Mouse (Mus musculus) CH12.LX (cell line): ENCODE results near the gene Golph3l. TPM values are rescaled to one million over a fixed set of nuclear protein-coding genes. Genes with fewer than 3 reads are reported as not detected.
A peak's percentile ranks its signal among the peaks of the same experiment; 100 is the strongest.
"Not testable (repeated sequence)": the region's sequence is repeated elsewhere in the genome, so short reads cannot be mapped to it uniquely, and the experiment has no call there.

Experiments used
- DNase-seq: peaks from one replicate; pipeline ENCODE4 v3.0.0-alpha.2; 2013; ENCODE audit errors: extremely low read depth
- H3K27ac ChIP-seq: 2 replicates; pipeline ENCODE4 v1.5.1; 2012; ENCODE audit warnings: low read depth, mild to moderate bottlenecking, control low read depth, moderate library complexity; ENCODE audit not compliant: insufficient read depth
- H3K27me3 ChIP-seq: replicated peaks from 2 replicates; pipeline ENCODE3; 2012; ENCODE audit warnings: inconsistent platforms
- H3K36me3 ChIP-seq, 2 experiments: replicated peaks in 1 of 2; 2 replicates each; pipeline versions ENCODE3 to v1.6.1; 2012; ENCODE audit warnings: inconsistent platforms in 1 of 2, low read length in 1 of 2, mild to moderate bottlenecking in 1 of 2, mixed read lengths in 1 of 2, moderate library complexity in 1 of 2; ENCODE audit not compliant: control insufficient read depth in 1 of 2, insufficient read depth in 1 of 2
- H3K4me1 ChIP-seq, 2 experiments: 2 replicates each; pipeline ENCODE4 v1.6.1; 2012; ENCODE audit warnings: inconsistent platforms in 1 of 2, moderate library complexity in 1 of 2; ENCODE audit not compliant: insufficient read depth in 2 of 2, control insufficient read depth in 1 of 2
- H3K4me2 ChIP-seq: 2 replicates; pipeline ENCODE4 v1.6.1; 2012; ENCODE audit warnings: low read depth, mild to moderate bottlenecking, control low read depth; ENCODE audit not compliant: poor library complexity, insufficient read depth, severe bottlenecking
- H3K4me3 ChIP-seq, 3 experiments: fragments of 150-350 bp in 1 of 3; sonication (generic) in 1 of 3; replicated peaks in 1 of 3; 2 replicates each; pipeline versions ENCODE3 to v1.5.1; 2011 to 2012; ENCODE audit warnings: low read depth in 2 of 3, low read length in 2 of 3, mild to moderate bottlenecking in 2 of 3, moderate library complexity in 2 of 3, control low read depth in 1 of 3, improper control_type of control experiment in 1 of 3, inconsistent platforms in 1 of 3, mixed read lengths in 1 of 3; ENCODE audit not compliant: poor library complexity in 1 of 3
- H3K79me2 ChIP-seq: replicated peaks from 2 replicates; pipeline ENCODE4 v1.6.1; 2012; ENCODE audit warnings: mild to moderate bottlenecking, moderate library complexity; ENCODE audit not compliant: control insufficient read depth, poor library complexity, insufficient read depth, severe bottlenecking; ENCODE audit errors: extremely low read depth
- H3K9ac ChIP-seq: 2 replicates; pipeline ENCODE4 v1.6.1; 2012; ENCODE audit warnings: low read depth, mild to moderate bottlenecking, control low read depth, moderate library complexity; ENCODE audit not compliant: insufficient read depth
- H3K9me3 ChIP-seq: replicated peaks from 2 replicates; pipeline ENCODE3; 2012; ENCODE audit warnings: low read length, inconsistent platforms, mixed read lengths
- CHD1 ChIP-seq: IDR thresholded peaks from 2 replicates; pipeline ENCODE4 v1.6.1; 2012; ENCODE audit warnings: low read depth, low read length, improper control_type of control experiment, inconsistent platforms
- CTCF ChIP-seq, 2 experiments: IDR thresholded peaks in 1 of 2; conservative IDR thresholded peaks in 1 of 2; 2 replicates each; pipeline ENCODE4 v1.5.1; 2011 to 2012; ENCODE audit warnings: low read depth in 2 of 2, low read length in 2 of 2, improper control_type of control experiment in 1 of 2, inconsistent platforms in 1 of 2, mild to moderate bottlenecking in 1 of 2, moderate library complexity in 1 of 2
- ELF1 ChIP-seq: IDR thresholded peaks from 2 replicates; pipeline ENCODE4 v1.6.1; 2014; ENCODE audit warnings: low read depth, mild to moderate bottlenecking, inconsistent platforms, low read length, improper control_type of control experiment
- EP300 ChIP-seq: IDR thresholded peaks from 2 replicates; pipeline ENCODE4 v1.6.1; 2011; ENCODE audit warnings: low read length, improper control_type of control experiment
- ETS1 ChIP-seq: conservative IDR thresholded peaks from 2 replicates; pipeline ENCODE4 v1.6.1; 2012; ENCODE audit warnings: low read depth, mild to moderate bottlenecking, inconsistent platforms, low read length, improper control_type of control experiment, moderate library complexity
- GABPA ChIP-seq: IDR thresholded peaks from 2 replicates; pipeline ENCODE4 v1.6.1; 2012; ENCODE audit warnings: low read depth, low read length, improper control_type of control experiment, inconsistent platforms; ENCODE audit not compliant: insufficient replicate concordance
- HCFC1 ChIP-seq: IDR thresholded peaks from 2 replicates; pipeline ENCODE4 v1.6.1; 2012; ENCODE audit warnings: low read depth, mild to moderate bottlenecking, inconsistent platforms, low read length, improper control_type of control experiment
- IRF4 ChIP-seq: IDR thresholded peaks from 2 replicates; pipeline ENCODE4 v1.6.1; 2014; ENCODE audit warnings: low read depth, mild to moderate bottlenecking, inconsistent platforms, low read length, improper control_type of control experiment
- JUN ChIP-seq: IDR thresholded peaks from 2 replicates; pipeline ENCODE4 v1.6.1; 2011; ENCODE audit warnings: low read depth, mild to moderate bottlenecking, low read length, improper control_type of control experiment, moderate library complexity; ENCODE audit not compliant: insufficient read depth
- KAT2A ChIP-seq: IDR thresholded peaks from 2 replicates; pipeline ENCODE4 v1.6.1; 2012; ENCODE audit warnings: low read length, improper control_type of control experiment, inconsistent platforms; ENCODE audit not compliant: insufficient replicate concordance
- MXI1 ChIP-seq: IDR thresholded peaks from 2 replicates; pipeline ENCODE4 v1.6.1; 2011; ENCODE audit warnings: mild to moderate bottlenecking, low read depth, low read length, improper control_type of control experiment
- MYC ChIP-seq: IDR thresholded peaks from 2 replicates; pipeline ENCODE4 v1.6.1; 2011; ENCODE audit warnings: low read depth, mild to moderate bottlenecking, improper control_type of control experiment, low read length
- NELFE ChIP-seq: IDR thresholded peaks from 2 replicates; pipeline ENCODE4 v1.6.1; 2011; ENCODE audit warnings: low read depth, low read length, improper control_type of control experiment
- PAX5 ChIP-seq: IDR thresholded peaks from 2 replicates; pipeline ENCODE4 v1.6.1; 2012; ENCODE audit warnings: low read length, inconsistent platforms, mixed read lengths
- POLR2A ChIP-seq: IDR thresholded peaks from 2 replicates; pipeline ENCODE4 v1.6.1; 2011; ENCODE audit warnings: low read depth, mild to moderate bottlenecking, improper control_type of control experiment, low read length
- POLR2AphosphoS2 ChIP-seq: IDR thresholded peaks from 2 replicates; pipeline ENCODE4 v1.6.1; 2011; ENCODE audit warnings: low read depth, low read length, improper control_type of control experiment
- RAD21 ChIP-seq: IDR thresholded peaks from 2 replicates; pipeline ENCODE4 v1.6.1; 2011; ENCODE audit warnings: low read depth, mild to moderate bottlenecking, low read length, improper control_type of control experiment, moderate library complexity
- RCOR1 ChIP-seq: conservative IDR thresholded peaks from 2 replicates; pipeline ENCODE4 v1.6.1; 2012; ENCODE audit warnings: low read depth, mild to moderate bottlenecking, inconsistent platforms, low read length, improper control_type of control experiment
- TBP ChIP-seq: conservative IDR thresholded peaks from 2 replicates; pipeline ENCODE4 v1.6.1; 2011; ENCODE audit warnings: low read depth, low read length, improper control_type of control experiment
- UBTF ChIP-seq: IDR thresholded peaks from 2 replicates; pipeline ENCODE4 v1.6.1; 2012; ENCODE audit warnings: low read depth, mild to moderate bottlenecking, inconsistent platforms, low read length, improper control_type of control experiment, moderate library complexity
- ZKSCAN1 ChIP-seq: IDR thresholded peaks from 2 replicates; pipeline ENCODE4 v1.6.1; 2012; ENCODE audit warnings: low read depth, inconsistent platforms, low read length, improper control_type of control experiment, borderline replicate concordance
- ZMIZ1 ChIP-seq: IDR thresholded peaks from 2 replicates; pipeline ENCODE4 v1.6.1; 2012; ENCODE audit warnings: low read depth, mild to moderate bottlenecking, inconsistent platforms, low read length, improper control_type of control experiment
- ZNF384 ChIP-seq: IDR thresholded peaks from 2 replicates; pipeline ENCODE4 v1.6.1; 2012; ENCODE audit warnings: low read depth, low read length, improper control_type of control experiment, inconsistent platforms
- dilution Hi-C: fragments of 300-500 bp; cut with MboI; formaldehyde crosslinking; loops from 2 replicates; pipeline ENCODE4 v1.14.3; 2020; ENCODE audit warnings: low sequenced_read_pairs; ENCODE audit not compliant: extremely low pct_unique_long_range_greater_than_20kb, extremely low pct_ligation_motif_present
- in situ Hi-C: fragments of 300-500 bp; cut with MboI; formaldehyde crosslinking; loops from 3 replicates; pipeline ENCODE4 v1.14.3; 2019; ENCODE audit warnings: low sequenced_read_pairs, low pct_ligation_motif_present, low pct_unique_long_range_greater_than_20kb, mixed read lengths
- polyA plus RNA-seq: library from polyadenylated mRNA; unstranded; fragments of >175 nt; gene quantifications from 2 replicates; pipeline ENCODE4 v1.2.1, GENCODE M21; 2012; ENCODE audit warnings: low read depth; ENCODE audit not compliant: insufficient read length
- total RNA-seq, 2 experiments: library from RNA; depleted of rRNA; stranded (reverse); fragments of 300-350 nt in 1 of 2; fragments of >200 nt in 1 of 2; gene quantifications; 2 replicates each; pipeline ENCODE4 v1.2.3; 2012 to 2014

Gene Golph3l
- total and polyA plus RNA-seq, 3 experiments: 22.7 to 36.9 (median 23.4) TPM

DNA sequence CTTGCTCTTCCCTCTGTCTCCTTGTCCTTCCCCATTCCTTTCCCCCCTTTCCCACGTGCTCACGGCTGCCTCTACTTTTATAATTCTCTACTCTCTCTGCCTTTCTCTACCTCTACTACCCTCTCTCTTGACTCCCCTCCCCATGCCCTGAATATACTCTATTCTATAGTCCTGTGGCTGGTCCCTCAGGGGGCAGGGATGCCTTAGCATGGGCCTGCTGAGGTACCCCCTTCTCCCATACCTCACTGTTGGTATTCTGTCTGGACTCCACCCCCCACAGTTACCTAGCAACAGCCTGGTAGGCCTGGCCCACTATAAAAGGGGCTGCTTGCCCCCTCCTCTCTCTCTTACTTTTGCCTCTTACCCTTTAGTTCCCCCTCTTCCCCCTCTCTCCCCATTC, 34.8 kb downstream of the Golph3l start:
- H3K4me3 ChIP-seq: no peak overlapping the region
- no peaks in the 10 kb centered on the region for H3K27me3 ChIP-seq
- H3K9ac ChIP-seq: no peak overlapping the region
- H3K4me2 ChIP-seq: no peak overlapping the region
- no peaks in the 10 kb centered on the region for H3K9me3 ChIP-seq
- in situ Hi-C loops (no loop called here), dilution Hi-C loops (no loop called here)
- no peak overlapping the region for H3K27ac ChIP-seq
- no peak for TF ChIP-seq MXI1
- TF ChIP-seq ZKSCAN1: no peak
- no peak for TF ChIP-seq HCFC1
- TF ChIP-seq POLR2AphosphoS2: no peak
- TF ChIP-seq ELF1: no peak
- H3K36me3 ChIP-seq: peaks cover 17 to 40% of the 10 kb centered on the region in 2 experiments
- DNase-seq: no peak
- peaks cover 32% of the 10 kb centered on the region for H3K79me2 ChIP-seq
- H3K4me1 ChIP-seq: peaks cover 2 to 37% of the 10 kb centered on the region in 2 experiments; a peak in 3 of 4 replicates

DNA sequence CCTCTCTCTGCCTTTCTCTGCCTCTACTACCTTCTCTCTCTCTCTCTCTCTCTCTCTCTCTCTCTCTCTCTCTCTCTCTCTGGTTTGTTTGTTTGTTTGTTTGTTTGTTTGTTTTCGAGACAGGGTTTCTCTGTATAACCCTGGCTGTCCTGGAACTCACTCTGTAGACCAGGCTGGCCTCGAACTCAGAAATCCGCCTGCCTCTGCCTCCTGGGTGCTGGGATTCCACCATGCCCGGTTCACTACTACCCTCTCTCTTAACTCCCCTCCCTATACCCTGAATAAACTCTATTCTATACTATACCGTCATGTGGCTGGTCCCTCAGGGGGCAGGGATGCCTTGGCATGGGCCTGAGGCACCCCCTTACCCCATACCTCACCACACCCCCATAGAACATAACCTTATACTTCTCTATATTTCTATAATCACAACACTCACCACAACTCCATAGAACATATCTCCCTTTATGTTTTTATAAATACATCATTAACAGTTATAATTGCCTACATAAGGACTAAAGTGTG, 35.3 kb downstream of the Golph3l start:
- H3K4me3 ChIP-seq: peak overlapping the region in 2 of 3 experiments; percentile 56 to 73
- DNase-seq, H3K9me3 ChIP-seq, H3K27me3 ChIP-seq, H3K27ac ChIP-seq, dilution Hi-C loops, in situ Hi-C loops: not testable (repeated sequence)
- H3K36me3 ChIP-seq: peaks cover 22 to 43% of the 10 kb centered on the region in 2 experiments
- peak overlapping the region; percentile 63; the same call in 1 of the 2 replicates for H3K9ac ChIP-seq
- peak overlapping the region; percentile 67; the same call in 1 of the 2 replicates for H3K4me2 ChIP-seq
- H3K4me1 ChIP-seq: peaks cover 2 to 42% of the 10 kb centered on the region in 2 experiments; a peak in 3 of 4 replicates
- H3K79me2 ChIP-seq: peaks cover 35% of the 10 kb centered on the region

- peaks cover 5 to 49% of the 10 kb centered on the region in 2 experiments for H3K4me1 ChIP-seq
- peaks cover 30 to 45% of the 10 kb centered on the region in 2 experiments for H3K36me3 ChIP-seq
- H3K79me2 ChIP-seq: peaks cover 35% of the 10 kb centered on the region
- peak within 1 kb of the TSS; percentile 86 for H3K4me2 ChIP-seq
- peak within 1 kb of the TSS; percentile 73 to 99 (median 82) for H3K4me3 ChIP-seq
- no peaks in the 10 kb centered on the region for H3K9me3 ChIP-seq
- DNase-seq: peak; percentile 99
- peak within 1 kb of the TSS; percentile 79 for H3K9ac ChIP-seq
- H3K27me3 ChIP-seq: no peaks in the 10 kb centered on the region
- H3K27ac ChIP-seq: peak within 1 kb of the TSS; percentile 38; the same call in 1 of the 2 replicates
- dilution Hi-C loops: no loop called here
- in situ Hi-C loops: no loop called here
- no peak for TF ChIP-seq GABPA
- peak; percentile 60; the same call in 1 of the 2 replicates for TF ChIP-seq HCFC1
- peak; percentile 45 for TF ChIP-seq ELF1
- peak; percentile 97 for TF ChIP-seq NELFE
- TF ChIP-seq RAD21: no peak
- TF ChIP-seq RCOR1: no peak
- TF ChIP-seq POLR2A: peak; percentile 88
- TF ChIP-seq JUN: peak; percentile 79
- no peak for TF ChIP-seq EP300
- no peak for TF ChIP-seq CTCF (conservative IDR thresholded peaks at IDR 0.05 in 1 of 2, IDR thresholded peaks at IDR 0.05 in 1 of 2; ENCODE audit: low read depth in 2 of 2, low read length in 2 of 2)
- no peak for TF ChIP-seq CHD1
- TF ChIP-seq ZMIZ1: peak; percentile 92
- no peak for TF ChIP-seq PAX5
- TF ChIP-seq KAT2A: 0 out of 2 replicates have a peak, but pooled peaks have one; percentile 65
- TF ChIP-seq MYC: no peak
- peak; percentile 97 for TF ChIP-seq TBP
- TF ChIP-seq ZNF384: no peak
- no peak for TF ChIP-seq ETS1
- TF ChIP-seq IRF4: peak; percentile 29; the same call in 1 of the 2 replicates
- TF ChIP-seq UBTF: no peak
Observed at GRCm38 (mm10) chr3:95624628-95625503, 36.1 kb downstream of the Golph3l start, which contains the start of gene Ensa. Ensa (plus strand) TSS chr3:95624993.
